Mouse (Mus musculus) heart, embryonic 14.5 days (tissue): ENCODE measurements around the gene Pcca. TPM values are rescaled to one million over a fixed set of nuclear protein-coding genes. Genes with fewer than 3 reads are reported as not detected.

Experiments used
- ATAC-seq: fragments of 200-750 bp; cut with Nextera tagmentation; 2 replicates; pipeline ENCODE4 v1.8.0; 2017; ENCODE audit warnings: low read depth, moderate TSS enrichment; ENCODE audit not compliant: insufficient number of reproducible peaks, insufficient read depth, low FRiP score
- H3K27ac ChIP-seq, 2 experiments: fragments of 200-500 bp in 1 of 2; fragments of 300-500 bp in 1 of 2; sonication (generic) in 1 of 2; replicated peaks in 1 of 2; 2 replicates each; pipeline ENCODE4 v1.5.1; 2012 to 2014; ENCODE audit warnings: low read depth in 2 of 2, low read length in 2 of 2, control low read depth in 1 of 2, mild to moderate bottlenecking in 1 of 2, mixed read lengths in 1 of 2; ENCODE audit not compliant: control insufficient read depth in 1 of 2, insufficient read depth in 1 of 2
- H3K27me3 ChIP-seq: fragments of 300-500 bp; sonication (generic); 2 replicates; pipeline ENCODE4 v1.6.1; 2014; ENCODE audit warnings: mild to moderate bottlenecking, low read length, control low read depth; ENCODE audit not compliant: control insufficient read depth, insufficient read depth
- H3K36me3 ChIP-seq: fragments of 300-500 bp; sonication (generic); 2 replicates; pipeline ENCODE4 v1.6.1; 2014; ENCODE audit warnings: mild to moderate bottlenecking, control low read depth, low read length, mixed read lengths; ENCODE audit not compliant: control insufficient read depth, insufficient read depth
- H3K4me1 ChIP-seq, 2 experiments: fragments of 200-500 bp in 1 of 2; fragments of 300-500 bp in 1 of 2; sonication (generic) in 1 of 2; 2 replicates each; pipeline ENCODE4 v1.6.1; 2012 to 2014; ENCODE audit warnings: low read length in 2 of 2, control low read depth in 1 of 2, mixed read lengths in 1 of 2; ENCODE audit not compliant: control insufficient read depth in 2 of 2, insufficient read depth in 2 of 2
- H3K4me2 ChIP-seq: fragments of 300-500 bp; sonication (generic); 2 replicates; pipeline ENCODE4 v1.6.1; 2014; ENCODE audit warnings: mild to moderate bottlenecking, low read length
- H3K4me3 ChIP-seq, 2 experiments: fragments of 200-500 bp in 1 of 2; fragments of 300-500 bp in 1 of 2; sonication (generic) in 1 of 2; 2 replicates each; pipeline ENCODE4 v1.5.1; 2012 to 2014; ENCODE audit warnings: low read length in 2 of 2, mild to moderate bottlenecking in 2 of 2, control low read depth in 1 of 2, low read depth in 1 of 2, moderate library complexity in 1 of 2; ENCODE audit not compliant: control insufficient read depth in 1 of 2, insufficient read depth in 1 of 2
- H3K9ac ChIP-seq: fragments of 300-500 bp; sonication (generic); 2 replicates; pipeline ENCODE4 v1.6.1; 2014; ENCODE audit warnings: mild to moderate bottlenecking, low read length
- H3K9me3 ChIP-seq: fragments of 300-500 bp; sonication (generic); 2 replicates; pipeline ENCODE4 v1.6.1; 2016; ENCODE audit warnings: low read length, control low read depth; ENCODE audit not compliant: control insufficient read depth
- WGBS: fragments of 180-500 bp; shearing (Covaris S2); extraction: QIAGEN DNeasy Blood & Tissue Kit; methylation state at CpG from one replicate; pipeline ENCODE4 v1.1.7; 2014; 5-methylcytosine and 5-hydroxymethylcytosine counted together
- polyA plus RNA-seq: library from polyadenylated mRNA; unstranded; fragments of >200 nt; fragmentation: Nextera tagmentation; extraction: Ambion mirVana; gene quantifications from 2 replicates; pipeline ENCODE4 v1.2.1, GENCODE M21; 2014

Gene Pcca
- polyA plus RNA-seq, 1 experiment from 2014 or later: 28.9 TPM

DNA sequence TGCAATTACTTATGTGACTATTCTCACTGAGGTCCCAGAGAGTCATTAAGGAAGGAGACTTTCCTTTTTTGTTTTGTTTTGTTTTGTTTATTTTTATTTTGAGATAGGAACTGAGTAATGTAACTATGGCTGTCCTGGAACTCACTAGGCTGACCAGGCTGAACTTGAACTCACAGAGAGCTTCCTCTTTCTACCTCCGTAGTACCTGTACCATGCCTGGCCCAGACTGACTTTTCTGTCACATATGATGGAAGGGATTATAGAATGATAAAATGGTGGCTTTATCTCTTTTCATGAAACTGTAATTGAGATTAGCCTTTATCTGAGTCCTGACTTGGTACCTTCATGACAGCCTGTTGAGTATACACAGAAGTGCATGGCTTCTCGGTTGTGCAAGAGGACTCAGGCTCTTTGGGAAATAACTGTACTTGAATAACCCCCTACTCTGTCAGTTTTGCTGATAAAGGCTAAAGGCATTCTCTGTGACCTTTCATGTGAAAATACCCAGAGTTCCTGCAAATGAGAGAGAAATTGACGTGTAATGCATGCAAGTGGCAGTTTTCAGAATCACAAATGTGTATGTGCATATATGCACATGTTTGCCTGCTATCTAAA lies 115.3 kb downstream of the Pcca start:
- Histone ChIP-seq H3K9me3 (no peaks in the 10 kb centered on the region), H3K36me3 (no peaks in the 10 kb centered on the region), H3K27me3 (no peaks in the 10 kb centered on the region), H3K4me3 (no peak overlapping the region), H3K4me1 (no peaks in the 10 kb centered on the region; a peak in 1 of 4 replicates), H3K27ac (no peak overlapping the region), H3K4me2 (no peak overlapping the region), H3K9ac (no peak overlapping the region)
- no peak for ATAC-seq
- WGBS: 26% methylated on average over 3 of the region's 3 CpGs

GRCm38 (mm10) chr14:122651681-122652080 lies 117.6 kb downstream of the Pcca start:
- no peaks in the 10 kb centered on the region for H3K9me3 ChIP-seq
- H3K27me3 ChIP-seq: no peaks in the 10 kb centered on the region
- no peak overlapping the region for H3K4me2 ChIP-seq
- no peak overlapping the region for H3K27ac ChIP-seq
- ATAC-seq: no peak
- no peaks in the 10 kb centered on the region; a peak in 1 of 4 replicates for H3K4me1 ChIP-seq
- H3K9ac ChIP-seq: no peak overlapping the region
- no peaks in the 10 kb centered on the region for H3K36me3 ChIP-seq
- WGBS: 42% methylated on average over 2 of the region's 2 CpGs
- no peak overlapping the region for H3K4me3 ChIP-seq

DNA sequence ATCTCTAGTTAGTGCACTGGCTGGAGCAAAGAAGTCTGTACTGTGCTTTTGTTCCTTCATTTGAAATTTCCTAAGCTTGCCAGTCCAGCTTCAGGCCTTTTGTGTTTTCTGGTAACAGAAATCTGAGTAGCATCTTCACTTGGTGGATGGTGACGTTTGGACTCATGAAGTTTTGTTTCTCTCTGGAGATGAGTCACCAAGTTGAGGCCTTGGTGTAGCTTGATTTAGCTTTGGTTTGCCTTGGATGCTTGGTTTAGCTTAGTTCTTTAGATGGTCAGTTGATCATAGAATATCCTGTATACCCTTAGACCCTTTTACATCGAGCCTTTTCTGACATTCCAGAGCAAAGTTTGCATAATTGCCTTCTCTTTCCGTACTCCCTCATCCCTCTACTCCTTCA lies 141.5 kb downstream of the Pcca start:
- Histone ChIP-seq H3K27ac (no peak overlapping the region), H3K4me2 (no peak overlapping the region), H3K4me1 (0 out of 4 replicates have a peak, but pooled peaks cover 0 to 6% of the 10 kb centered on the region in 2 experiments), H3K9me3 (no peaks in the 10 kb centered on the region), H3K36me3 (no peaks in the 10 kb centered on the region), H3K27me3 (no peaks in the 10 kb centered on the region), H3K4me3 (no peak overlapping the region), H3K9ac (no peak overlapping the region)
- 80% methylated on average over 3 of the region's 3 CpGs for WGBS
- ATAC-seq: no peak

DNA sequence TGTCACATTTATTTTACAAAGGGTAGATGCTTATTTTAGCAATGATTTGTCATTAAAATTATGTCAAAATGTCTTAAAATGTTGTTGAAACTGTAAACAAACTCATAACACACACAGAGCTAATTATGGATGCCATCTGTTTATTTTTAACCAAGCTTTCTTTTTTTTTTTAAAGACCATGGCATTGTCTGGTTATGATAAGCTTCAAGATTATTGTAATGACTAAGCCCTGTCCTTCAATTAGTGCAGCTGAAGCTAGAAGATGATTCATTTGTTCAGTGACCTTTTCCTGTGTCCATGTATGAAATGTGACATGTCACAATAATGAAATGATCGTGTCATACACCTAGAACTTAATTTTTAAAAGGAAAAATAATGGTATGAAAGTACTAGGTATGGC lies 149.5 kb downstream of the Pcca start:
- Histone ChIP-seq H3K4me3 (no peak overlapping the region), H3K9ac (no peak overlapping the region), H3K9me3 (no peaks in the 10 kb centered on the region), H3K4me1 (peaks cover 5 to 13% of the 10 kb centered on the region in 2 experiments; a peak in 3 of 4 replicates), H3K27ac (no peak overlapping the region), H3K36me3 (no peaks in the 10 kb centered on the region), H3K27me3 (no peaks in the 10 kb centered on the region), H3K4me2 (no peak overlapping the region)
- ATAC-seq: no peak
- WGBS: 72% methylated on average over 1 of the region's 1 CpGs

DNA sequence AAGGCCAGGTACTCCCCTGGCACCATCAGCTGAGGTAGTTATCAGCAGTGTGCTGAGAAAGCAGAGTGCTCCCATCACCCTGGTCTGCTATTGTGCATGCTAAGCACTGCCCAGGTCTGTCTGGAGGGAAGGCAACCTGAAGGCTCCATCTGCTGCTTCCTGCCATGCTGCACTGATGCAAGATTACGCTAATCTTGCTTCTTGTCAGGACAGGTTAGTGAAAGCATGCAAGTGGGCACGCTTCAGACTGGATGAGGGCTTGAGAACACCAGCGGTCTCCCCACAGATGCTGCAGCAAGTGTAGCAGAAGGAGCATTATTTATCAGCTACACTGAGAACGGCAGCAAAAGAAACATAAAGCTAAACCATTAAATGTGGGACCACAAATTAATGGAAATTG lies 150.1 kb downstream of the Pcca start:
- Histone ChIP-seq H3K4me1 (peaks cover 5 to 13% of the 10 kb centered on the region in 2 experiments; a peak in 3 of 4 replicates), H3K36me3 (no peaks in the 10 kb centered on the region), H3K4me3 (no peak overlapping the region), H3K4me2 (no peak overlapping the region), H3K27ac (no peak overlapping the region), H3K9ac (no peak overlapping the region), H3K27me3 (no peaks in the 10 kb centered on the region), H3K9me3 (no peaks in the 10 kb centered on the region)
- no peak for ATAC-seq
- 65% methylated on average over 4 of the region's 4 CpGs for WGBS

GRCm38 (mm10) chr14:122684811-122685210 lies 150.7 kb downstream of the Pcca start:
- Histone ChIP-seq H3K4me2 (no peak overlapping the region), H3K9me3 (no peaks in the 10 kb centered on the region), H3K27me3 (no peaks in the 10 kb centered on the region), H3K27ac (no peak overlapping the region), H3K4me1 (peaks cover 5 to 13% of the 10 kb centered on the region in 2 experiments; a peak in 3 of 4 replicates), H3K36me3 (no peaks in the 10 kb centered on the region), H3K4me3 (no peak overlapping the region), H3K9ac (no peak overlapping the region)
- no peak for ATAC-seq
- WGBS: 10% methylated on average over 2 of the region's 2 CpGs

- Histone ChIP-seq H3K4me1 (peaks cover 5 to 13% of the 10 kb centered on the region in 2 experiments; a peak in 3 of 4 replicates), H3K36me3 (no peaks in the 10 kb centered on the region), H3K4me3 (no peak overlapping the region), H3K9me3 (no peaks in the 10 kb centered on the region), H3K4me2 (no peak overlapping the region), H3K9ac (no peak overlapping the region), H3K27ac (no peak overlapping the region), H3K27me3 (no peaks in the 10 kb centered on the region)
- 39% methylated on average over 7 of the region's 7 CpGs for WGBS
- ATAC-seq: no peak
Observed at GRCm38 (mm10) chr14:122687398-122687797, 153.3 kb downstream of the Pcca start.

DNA sequence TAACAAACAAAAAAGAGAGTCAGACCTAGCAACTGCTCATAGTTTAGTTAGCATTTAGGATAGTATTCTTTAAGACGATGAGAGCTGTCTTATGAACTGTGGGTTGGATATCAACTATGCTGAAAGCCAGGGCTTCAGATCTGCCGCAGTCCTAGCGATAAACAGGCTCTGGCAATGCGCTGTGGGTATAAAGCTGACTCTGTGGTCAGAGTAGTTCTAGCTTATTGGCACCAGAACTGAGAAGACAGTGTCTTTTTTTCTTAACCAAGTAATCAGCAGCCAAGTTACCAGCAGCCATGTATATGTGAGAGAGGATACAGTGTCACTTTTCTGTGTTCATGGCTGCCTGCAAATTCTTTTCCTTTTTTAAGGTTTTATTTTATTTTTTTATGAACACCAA lies 154.3 kb downstream of the Pcca start:
- no peak for ATAC-seq
- Histone ChIP-seq H3K9me3 (no peaks in the 10 kb centered on the region), H3K27ac (no peak overlapping the region), H3K4me2 (no peak overlapping the region), H3K9ac (no peak overlapping the region), H3K4me3 (no peak overlapping the region), H3K36me3 (no peaks in the 10 kb centered on the region), H3K4me1 (peaks cover 5 to 13% of the 10 kb centered on the region in 2 experiments; a peak in 3 of 4 replicates), H3K27me3 (no peaks in the 10 kb centered on the region)
- WGBS: 86% methylated on average over 4 of the region's 4 CpGs
